Mouse (Mus musculus) heart, adult 2 months (tissue): ENCODE results near the gene Atp11a.

ENCODE experiments used
- CTCF ChIP-seq: fragments of 200-600 bp; IDR thresholded peaks from 2 replicates; pipeline ENCODE4 v1.8.1; 2022; ENCODE audit warnings: antibody characterized with exemption, mild to moderate bottlenecking, moderate library complexity
- POLR2A ChIP-seq: fragments of 200-500 bp; IDR thresholded peaks from 2 replicates; pipeline ENCODE4 v1.6.1; 2011; ENCODE audit warnings: mild to moderate bottlenecking, low read depth, low read length, control low read depth; ENCODE audit not compliant: insufficient read depth

DNA sequence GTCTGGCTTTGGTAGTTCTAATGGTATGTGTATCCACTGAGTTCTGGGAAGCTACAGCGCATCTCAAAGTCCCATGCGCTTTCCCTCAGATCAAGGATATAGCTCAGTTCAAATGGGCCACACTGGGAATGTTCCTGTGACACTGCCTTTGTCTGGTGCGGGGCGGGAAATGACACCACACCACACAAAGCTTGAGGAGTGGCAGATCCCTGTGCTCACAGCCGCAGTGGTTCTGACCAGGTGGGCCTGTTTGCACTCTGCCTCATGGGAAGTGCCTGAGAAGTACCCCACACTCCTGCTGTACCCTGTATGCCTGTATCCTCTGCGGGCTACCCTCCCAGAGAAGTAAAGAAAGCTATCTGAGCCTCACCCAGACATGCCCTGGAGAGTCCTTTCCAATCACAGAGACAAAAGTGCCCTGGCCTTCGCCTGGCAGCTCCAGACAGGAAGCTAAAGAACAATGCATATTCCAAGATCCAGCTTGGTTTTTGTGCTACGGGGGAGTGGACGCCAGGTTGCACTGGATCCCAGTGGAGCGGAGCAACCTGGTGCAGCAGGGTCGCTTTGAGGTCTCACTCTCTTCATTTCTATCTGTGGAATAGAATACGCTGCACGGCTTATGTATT, 147.1 kb downstream of the Atp11a start:
- no peak for TF ChIP-seq CTCF
- no peak; the same call in 1 of the 2 replicates for TF ChIP-seq POLR2A
